Mouse (Mus musculus) MN1 (cell line): ENCODE measurements around the gene Aph1a.
A peak's percentile ranks its signal among the peaks of the same experiment; 100 is the strongest.
"Not testable (repeated sequence)": the region's sequence is repeated elsewhere in the genome, so short reads cannot be mapped to it uniquely, and the experiment has no call there.

Source experiments
- DNase-seq: peaks from one replicate; pipeline ENCODE4 v3.0.0-alpha.2; 2016; ENCODE audit warnings: low spot score

Aph1a gene

DNA sequence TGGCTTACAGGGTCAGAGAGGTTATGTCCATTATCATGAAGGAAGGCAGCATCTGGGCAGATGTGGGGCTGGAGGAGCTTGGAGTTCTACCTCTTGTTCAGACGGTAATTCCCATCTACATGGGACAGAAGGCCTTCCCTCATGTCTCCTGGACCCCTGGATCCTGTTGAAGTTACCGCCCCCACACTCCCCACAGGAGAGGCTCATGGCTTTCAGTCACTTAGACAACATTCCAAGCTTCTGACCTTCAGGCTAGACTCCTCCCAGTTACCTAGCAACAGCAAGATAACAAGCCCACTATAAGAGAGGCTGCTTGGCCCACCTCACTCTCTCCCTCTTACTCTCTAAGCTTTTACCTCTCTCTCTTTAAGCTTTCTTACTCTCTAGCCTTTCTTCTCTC, 26.8 kb downstream of the Aph1a start:
- DNase-seq, result not testable (repeated sequence)

DNA sequence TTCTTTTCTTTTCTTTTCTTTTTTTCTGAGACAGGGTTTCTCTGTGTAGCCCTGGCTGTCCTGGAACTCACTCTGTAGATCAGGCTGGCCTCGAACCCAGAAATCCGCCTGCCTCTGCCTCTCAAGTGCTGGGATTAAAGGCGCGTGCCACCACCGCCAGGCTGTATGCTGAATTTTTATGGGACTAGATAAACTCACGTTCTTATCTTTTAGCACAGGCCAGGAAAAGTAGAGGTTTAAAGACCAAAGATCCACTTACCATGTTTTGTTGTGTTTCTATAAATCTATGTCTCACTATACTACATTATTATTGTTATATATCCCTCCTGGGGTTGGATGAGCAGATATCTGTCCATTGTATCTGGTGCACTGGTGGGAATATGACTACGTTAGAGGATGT, 29.7 kb downstream of the Aph1a start:
- DNase-seq, result not testable (repeated sequence)

- no peak for DNase-seq
Measured at GRCm38 (mm10) chr3:95924185-95924584, 30.4 kb downstream of the Aph1a start.

GRCm38 (mm10) chr3:95925087-95925486, 31.3 kb downstream of the Aph1a start:
- no peak for DNase-seq

GRCm38 (mm10) chr3:95928261-95928657, 34.5 kb downstream of the Aph1a start:
- no peak for DNase-seq

GRCm38 (mm10) chr3:95928658-95929503, 35.1 kb downstream of the Aph1a start, which contains the start of gene Anp32e:
TSS of gene Anp32e (plus strand) at chr3:95929246.
- peak; percentile 99 for DNase-seq

DNA sequence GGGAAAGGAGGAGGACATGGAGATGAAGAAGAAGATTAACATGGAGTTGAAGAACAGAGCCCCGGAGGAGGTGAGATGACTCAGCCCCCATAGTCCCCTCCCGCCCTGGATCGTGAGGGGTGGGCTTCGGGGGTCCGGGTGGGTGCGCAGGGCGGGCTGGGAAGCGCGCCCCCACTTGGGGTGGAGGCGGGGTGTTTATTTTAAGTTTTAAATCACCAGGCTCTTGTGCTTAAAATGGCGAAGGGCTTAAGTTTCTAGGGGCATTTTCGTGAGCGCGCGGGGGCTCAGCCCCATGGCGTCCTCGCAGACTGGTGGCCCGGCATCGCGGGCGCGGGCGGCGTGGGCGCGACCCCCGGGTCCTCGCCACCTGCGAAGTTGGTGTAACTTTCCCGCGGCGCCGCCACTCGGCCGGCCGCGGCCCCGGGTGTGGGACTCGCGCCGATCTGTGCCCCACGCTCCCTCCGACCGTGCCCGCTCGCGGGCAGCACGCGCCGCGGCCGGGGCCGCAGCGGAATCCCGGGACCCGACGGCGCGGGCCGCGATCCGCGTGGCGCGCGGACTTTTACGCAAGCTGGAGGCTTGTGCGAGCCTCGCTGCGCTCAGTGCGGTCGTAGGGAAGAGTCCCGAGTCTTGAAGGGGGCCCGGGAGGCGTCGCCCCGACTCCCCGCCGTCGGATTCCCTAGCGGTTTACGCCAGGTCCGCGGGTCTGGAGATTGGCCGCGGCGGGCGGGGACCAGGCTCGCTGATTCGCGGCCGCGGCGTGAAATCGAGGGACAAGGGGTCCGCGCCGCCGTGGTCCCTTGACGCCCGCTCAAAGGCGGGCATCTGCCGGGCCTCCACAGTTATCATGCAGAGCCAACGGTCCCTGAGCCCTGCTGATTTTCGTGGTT, 36.1 kb downstream of the Aph1a start:
- DNase-seq, result peak; percentile 70

DNA sequence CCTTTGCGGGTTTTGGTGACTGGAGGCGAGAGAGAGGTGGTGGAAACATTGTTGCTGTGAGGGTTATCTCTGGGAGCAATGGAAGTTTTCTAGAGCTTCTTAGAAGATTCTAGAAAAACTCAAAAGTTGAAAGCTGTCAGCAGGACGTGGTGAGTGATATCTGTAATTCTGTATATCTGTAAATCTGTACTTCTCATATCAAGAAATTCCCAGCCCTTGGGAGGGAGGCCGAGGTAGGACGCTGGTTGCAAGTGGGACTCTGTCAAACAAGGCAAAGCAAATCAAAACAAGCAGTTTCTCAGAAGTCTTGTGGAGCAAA, 36.7 kb downstream of the Aph1a start:
- no peak for DNase-seq

GRCm38 (mm10) chr3:95931471-95931870, 37.7 kb downstream of the Aph1a start:
- DNase-seq, result no peak

DNA sequence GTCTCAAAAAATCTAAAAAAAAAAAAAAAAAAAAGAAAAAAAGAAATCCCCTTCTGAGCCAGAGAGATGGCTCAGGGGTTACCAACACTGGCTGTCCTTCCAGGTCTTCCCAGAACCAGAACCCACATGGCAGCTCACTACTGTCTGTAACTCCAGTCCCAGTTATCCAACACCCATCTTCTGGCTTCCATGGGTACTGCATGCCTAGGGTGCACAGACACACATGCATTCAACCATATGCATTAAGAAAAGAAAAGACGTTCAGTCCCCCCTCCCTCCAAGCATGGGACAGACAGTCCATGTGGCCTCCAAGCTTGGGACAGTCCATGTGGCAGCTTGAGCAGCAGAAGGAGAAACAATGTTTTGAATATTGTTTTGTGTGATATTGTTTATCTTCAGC, 38.4 kb downstream of the Aph1a start:
- no peak for DNase-seq

DNA sequence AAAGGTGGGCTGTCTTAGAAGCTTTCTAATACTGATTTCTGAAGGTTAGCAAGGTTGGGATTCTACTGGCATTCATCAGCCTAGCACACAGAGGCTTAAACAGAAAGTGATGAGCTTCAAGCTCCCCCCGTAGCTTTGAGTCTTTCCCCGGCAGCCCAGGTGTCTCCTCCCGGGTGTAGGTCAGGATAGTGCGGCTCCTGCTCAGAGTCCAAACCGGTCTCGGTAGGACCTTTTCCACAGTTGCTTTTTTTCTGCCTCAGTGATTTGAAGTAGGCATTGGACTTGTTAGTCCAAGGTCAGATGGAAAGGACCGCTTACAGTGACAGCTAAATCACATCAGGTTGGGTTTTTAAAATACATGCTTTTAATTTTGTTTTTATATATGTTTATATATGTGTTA, 38.8 kb downstream of the Aph1a start:
- DNase-seq, result no peak

DNA sequence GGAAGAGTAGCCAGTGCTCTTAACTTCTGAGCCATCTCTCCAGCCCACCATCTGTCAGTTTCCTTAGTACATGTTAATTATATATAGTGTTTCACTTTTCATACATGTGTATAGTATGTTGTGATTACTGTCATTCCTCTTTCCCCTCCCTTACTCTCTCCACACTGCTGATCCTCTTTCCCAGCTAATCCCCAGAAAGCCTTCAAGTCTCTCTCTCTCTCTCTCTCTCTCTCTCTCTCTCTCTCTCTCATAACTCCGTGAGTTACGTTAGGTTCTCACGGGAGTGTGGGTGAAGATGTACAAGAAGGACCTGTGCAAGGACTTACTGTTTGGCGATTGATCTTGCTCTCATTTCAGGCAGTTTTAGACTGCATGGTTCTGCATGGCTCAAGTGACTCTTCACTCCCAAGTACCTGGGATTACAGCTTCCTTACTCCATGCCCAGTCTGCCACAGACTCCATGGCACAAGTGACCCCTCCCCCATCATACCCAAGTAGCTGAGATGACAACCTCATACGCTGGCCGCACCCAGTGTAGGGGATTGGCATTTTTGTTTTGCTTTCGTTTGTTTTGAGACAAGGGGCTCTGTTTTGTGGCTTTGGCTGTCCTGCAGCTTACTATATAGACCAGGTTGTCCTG, 39.5 kb downstream of the Aph1a start:
- no peak for DNase-seq

- DNase-seq, result no peak
Measured at GRCm38 (mm10) chr3:95934448-95934847, 40.7 kb downstream of the Aph1a start.

DNA sequence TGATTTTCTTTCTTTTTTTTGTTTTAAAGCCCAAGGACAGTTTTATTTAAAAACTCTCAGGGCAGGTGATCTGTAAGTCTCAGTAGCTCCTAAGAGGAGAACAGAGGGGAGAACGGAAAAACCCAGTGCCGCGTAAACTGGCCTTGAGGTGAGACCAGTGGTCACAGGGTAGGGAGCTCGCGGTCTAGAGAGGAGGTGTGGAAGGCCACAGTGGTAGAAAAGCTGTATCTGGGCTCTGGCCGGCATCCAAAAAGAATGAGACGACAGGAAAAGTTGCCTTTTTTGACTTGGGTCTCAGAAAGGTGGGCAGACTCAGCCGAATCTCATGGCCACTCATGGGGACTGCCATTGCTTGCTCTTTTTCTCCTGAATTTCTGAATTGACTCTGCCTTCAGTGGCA, 44.4 kb downstream of the Aph1a start:
- no peak for DNase-seq

DNA sequence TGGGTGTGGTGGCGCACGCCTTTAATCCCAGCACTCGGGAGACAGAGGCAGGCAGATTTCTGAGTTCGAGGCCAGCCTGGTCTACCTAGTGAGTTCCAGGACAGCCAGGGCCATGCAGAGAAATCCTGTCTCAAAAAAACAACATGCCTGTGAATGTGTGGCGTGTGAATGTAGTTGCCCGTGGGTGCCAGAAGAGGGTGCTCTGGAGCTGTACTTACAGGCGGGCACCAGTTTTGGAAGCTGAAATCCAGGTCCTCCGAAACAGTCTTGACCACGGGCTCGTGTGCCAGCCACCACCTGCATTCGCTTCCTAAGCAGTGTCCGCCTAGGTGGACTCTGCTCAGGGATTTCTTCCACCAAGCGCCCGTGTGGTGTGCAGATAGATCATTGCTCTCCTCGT, 45.1 kb downstream of the Aph1a start:
- no peak for DNase-seq

- DNase-seq, result no peak
Measured at GRCm38 (mm10) chr3:95942749-95943148, 49.0 kb downstream of the Aph1a start.

GRCm38 (mm10) chr3:95943226-95943625, 49.5 kb downstream of the Aph1a start:
- no peak for DNase-seq

DNA sequence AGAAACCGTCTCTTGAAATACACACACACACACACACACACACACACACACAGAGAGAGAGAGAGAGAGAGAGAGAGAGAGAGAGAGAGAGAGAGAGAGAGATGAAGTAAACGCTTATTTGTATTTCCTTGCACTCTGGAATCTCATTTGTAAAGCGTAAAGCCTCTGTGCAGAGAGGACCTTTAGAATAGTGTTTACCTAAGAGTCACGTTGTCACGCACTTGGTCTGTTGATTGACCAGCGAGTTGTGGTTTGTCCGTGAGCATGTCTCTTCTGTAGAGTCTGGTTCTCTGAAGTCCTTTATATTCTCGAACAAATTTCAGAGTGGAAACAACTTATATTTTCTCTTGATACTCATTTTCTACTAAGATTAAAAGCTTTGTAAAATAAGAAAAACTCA, 51.0 kb downstream of the Aph1a start:
- no peak for DNase-seq

DNA sequence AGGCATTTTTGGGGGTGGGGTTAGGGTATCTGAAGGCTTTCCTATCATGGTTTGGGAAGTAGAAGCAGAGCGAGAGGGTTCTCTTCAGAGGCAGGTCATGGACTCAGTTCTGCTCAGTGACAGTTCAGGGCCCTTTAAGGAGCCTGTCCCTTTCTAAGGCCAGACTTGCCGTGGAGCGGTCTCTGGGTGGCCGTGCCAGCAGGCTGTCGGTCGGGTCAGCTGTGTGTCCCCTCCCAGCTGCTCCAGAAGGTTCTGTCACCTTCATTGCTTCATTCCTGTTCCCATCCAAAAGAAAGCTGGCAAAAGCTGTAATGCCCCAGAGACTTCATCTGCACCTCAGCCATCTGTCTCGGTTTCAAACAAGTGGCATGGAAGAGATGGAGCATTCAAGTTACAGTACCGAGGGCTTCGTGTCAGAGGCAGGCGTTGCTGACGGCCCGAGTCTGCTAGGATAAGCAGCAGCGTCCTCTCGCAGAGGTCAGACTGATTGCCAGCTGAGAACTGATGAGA, 52.0 kb downstream of the Aph1a start:
- no peak for DNase-seq
